Mouse (Mus musculus): ENCODE data around the gene Ect2l.

DNA sequence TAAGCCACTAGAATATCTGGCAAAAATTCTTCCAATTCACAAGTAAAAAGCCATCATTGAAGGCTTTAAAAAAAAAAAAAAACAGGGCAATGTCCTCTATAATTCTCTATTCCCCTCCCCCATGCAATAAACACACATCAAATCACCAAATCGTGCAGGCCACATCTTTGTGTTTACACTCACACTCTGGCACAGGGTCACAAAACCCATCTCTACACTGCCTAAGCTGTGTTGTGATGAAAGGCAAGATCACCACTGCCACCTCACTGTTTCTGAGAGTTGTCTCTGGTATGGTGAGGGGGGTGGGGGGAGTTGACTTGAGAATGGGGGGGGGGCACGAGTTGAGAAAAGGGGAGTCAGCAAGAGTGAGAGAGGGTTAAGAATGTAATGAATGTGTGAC lies 33.4 kb downstream of the Ect2l start:
- TF ChIP-seq CTCF (IDR thresholded peaks at IDR 0.05; ENCODE audit: insufficient read depth, low read length) (no peak), POLR2A (IDR thresholded peaks at IDR 0.05; ENCODE audit: borderline replicate concordance, extremely low read depth, low read depth, low read length) (no peak)

Data from lung, adult 2 months (tissue).